Comparison of ENCODE assay signal across 8 mouse cellular contexts in the genomic region with DNA sequence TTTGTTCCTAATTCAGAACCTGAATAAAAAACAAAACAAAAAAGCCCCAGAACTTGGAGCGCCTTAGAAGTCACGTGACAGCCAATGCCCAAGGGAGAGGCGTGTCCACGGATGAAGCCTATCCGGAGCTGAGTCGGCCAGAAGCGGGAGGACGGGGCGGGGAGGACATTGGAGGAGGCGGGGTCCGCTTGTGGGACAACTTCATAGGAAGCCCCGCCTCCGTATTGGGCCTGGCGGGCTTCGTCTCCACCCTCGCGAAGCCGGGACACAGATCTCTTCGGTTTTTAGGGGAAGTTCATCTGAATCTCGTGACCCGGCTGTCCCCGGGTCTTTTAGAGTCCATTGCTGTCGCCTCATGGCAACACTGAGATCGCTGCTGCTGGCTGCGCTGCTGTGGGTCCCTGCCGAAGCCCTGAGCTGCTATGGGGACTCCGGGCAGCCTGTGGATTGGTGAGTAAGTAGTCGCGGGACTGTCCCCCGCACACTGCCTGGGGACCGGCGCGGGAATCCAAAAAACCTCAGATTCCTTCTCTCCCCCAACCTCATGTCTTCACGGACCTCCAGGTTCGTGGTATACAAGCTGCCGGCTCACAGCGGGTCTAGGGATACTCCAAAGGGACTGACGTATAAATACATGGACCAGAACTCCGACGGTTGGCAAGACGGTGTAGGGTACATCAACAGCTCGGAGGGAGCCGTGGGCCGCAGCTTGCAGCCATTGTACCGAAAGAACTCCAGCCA. TPM values are rescaled to one million over a fixed set of nuclear protein-coding genes. Genes with fewer than 3 reads are reported as not detected.
DNase-seq lines count a peak whose midpoint lies in the region; ATAC-seq lines count a peak whose summit lies in the region.

A gene (plus strand): TSS at position 140 of the 741 bp plus-strand sequence.

- H3K27ac ChIP-seq in hindbrain, embryonic 11.5 days (ENCODE audit: low read depth, low read length), result no peak within 1 kb of the TSS

- H3K4me3 ChIP-seq in hindbrain, embryonic 11.5 days (ENCODE audit: low read depth, low read length), result peak within 1 kb of the TSS; percentile 41

- DNase-seq in MEL-GATA-1-ER (ENCODE audit: extremely low read depth, low read depth), result peak; percentile 95
- DNase-seq in cerebellum, adult 9-11 months, result peak; percentile 91
- DNase-seq in frontal cortex, adult 2 months (ENCODE audit: extremely low spot score in 1 of 2, low spot score in 1 of 2), result peak; percentile 76 to 78
- peak; percentile 95 for DNase-seq in hindbrain, embryonic 11.5 days (ENCODE audit: low spot score)
- DNase-seq in layer of hippocampus, postnatal 10 days (ENCODE audit: low spot score in 2 of 2), result peak; percentile 79 to 83
- peak; percentile 95 for DNase-seq in lung, postnatal 14 days
- DNase-seq in retina, adult 2 months (ENCODE audit: low read depth, low spot score), result peak; percentile 64
- DNase-seq in thymus, postnatal 36 days, result peak; percentile 76 to 86

- peak within 1 kb of the TSS; percentile 52; the same call in 1 of the 2 replicates for H3K9ac ChIP-seq in hindbrain, embryonic 11.5 days (ENCODE audit: low read depth, low read length)

- no peaks in the 10 kb centered on the region for H3K36me3 ChIP-seq in hindbrain, embryonic 11.5 days (ENCODE audit: control insufficient read depth, insufficient read depth, low read length)

- WGBS in hindbrain, embryonic 11.5 days, result 1% methylated on average over 45 of the region's 45 CpGs

- H3K4me1 ChIP-seq in hindbrain, embryonic 11.5 days (replicated peaks; ENCODE audit: control insufficient read depth, insufficient read depth, low read length), result 0 out of 2 replicates have a peak, but pooled peaks cover 7% of the 10 kb centered on the region

- peaks cover 39% of the 10 kb centered on the region for H3K27me3 ChIP-seq in hindbrain, embryonic 11.5 days (ENCODE audit: control insufficient read depth, insufficient read depth, low read length)

- peak; percentile 91 for ATAC-seq in hindbrain, embryonic 11.5 days (ENCODE audit: low FRiP score)

- H3K9me3 ChIP-seq in hindbrain, embryonic 11.5 days (ENCODE audit: control insufficient read depth, low read length), result no peaks in the 10 kb centered on the region

- H3K4me2 ChIP-seq in hindbrain, embryonic 11.5 days (replicated peaks; ENCODE audit: low read depth, low read length), result peak within 1 kb of the TSS; percentile 75

RNA-seq across cellular contexts. Expression of the gene that starts here (rescaled TPM):
- 5.7 and 6.5 TPM in 2 replicates for polyA plus RNA-seq in frontal cortex, adult 2 months (2012; rRNA removed)
- 5.8 and 6.4 TPM in 2 replicates for polyA plus RNA-seq in hindbrain, embryonic 11.5 days (2014; fragmentation: Nextera tagmentation; extraction: Ambion mirVana)
- 1 to 10 TPM; 4.2 to 5.2 TPM for total RNA-seq in layer of hippocampus, postnatal 10 days (2021)
